In the genomic region with DNA sequence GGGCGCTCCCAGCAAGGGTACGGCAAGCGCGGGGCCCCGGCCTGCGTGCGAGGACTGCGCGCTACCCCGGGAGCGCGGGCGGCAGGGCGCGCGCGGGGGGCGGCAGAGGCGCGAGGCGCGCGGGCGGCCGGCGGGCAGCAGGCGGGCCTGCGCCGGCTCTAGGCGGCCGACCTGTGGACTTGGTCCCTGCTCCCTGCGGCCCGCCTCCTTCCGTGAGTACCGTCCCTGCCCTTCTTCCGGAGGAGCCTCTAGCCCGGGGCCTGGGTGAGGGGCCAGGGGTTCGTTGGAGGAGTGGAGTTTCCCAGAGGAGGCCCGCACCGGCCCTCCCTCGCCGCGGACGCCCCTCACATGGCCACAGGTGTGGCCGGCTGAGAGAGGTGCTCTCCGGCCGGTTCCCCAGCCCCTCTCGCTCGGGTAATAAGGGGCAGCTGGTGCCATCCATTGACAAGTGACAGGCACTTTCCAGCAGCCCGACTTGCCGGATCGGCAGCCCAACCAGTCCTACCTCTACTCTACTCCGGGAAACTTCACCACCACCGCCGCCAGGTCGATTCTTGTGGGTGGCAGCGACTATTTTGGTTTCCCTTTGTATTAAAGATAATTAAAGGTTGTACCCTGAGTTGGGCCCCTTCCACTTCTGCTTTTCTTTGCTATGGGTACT, we compare ENCODE assay signal across 8 mouse cellular contexts. TPM values are rescaled to one million over a fixed set of nuclear protein-coding genes. Genes with fewer than 3 reads are reported as not detected.
DNase-seq lines count a peak whose midpoint lies in the region; ATAC-seq and TF ChIP-seq lines count a peak whose summit lies in the region.

No protein-coding gene starts in this region.

- peak overlapping the region; percentile 42 for H3K4me2 ChIP-seq in hindbrain, embryonic 14.5 days (replicated peaks)

- no peaks in the 10 kb centered on the region for H3K9me3 ChIP-seq in hindbrain, embryonic 14.5 days (ENCODE audit: control insufficient read depth, low read length)

- peaks cover 32% of the 10 kb centered on the region for H3K36me3 ChIP-seq in hindbrain, embryonic 14.5 days (replicated peaks; ENCODE audit: control insufficient read depth, insufficient read depth)

- CTCF ChIA-PET in Patski (lab: Charles Lee): no interaction called here

- H3K9ac ChIP-seq in hindbrain, embryonic 14.5 days: peak overlapping the region; percentile 41

- ATAC-seq in Patski: peak; percentile 26
- ATAC-seq in frontal cortex, adult (ENCODE audit: low TSS enrichment): peak; percentile 15; the same call in 1 of the 2 replicates
- ATAC-seq in hindbrain, embryonic 14.5 days (ENCODE audit: low FRiP score): no peak

- no peaks in the 10 kb centered on the region for H3K4me1 ChIP-seq in hindbrain, embryonic 14.5 days (replicated peaks; ENCODE audit: control insufficient read depth, insufficient read depth, low read length)

- no peak for TF ChIP-seq CTCF in Patski (IDR thresholded peaks at IDR 0.05)

- WGBS in hindbrain, embryonic 14.5 days: under 1% methylated on average over 48 of the region's 57 CpGs

- peak overlapping the region; percentile 16 for H3K27ac ChIP-seq in hindbrain, embryonic 14.5 days

- no peaks in the 10 kb centered on the region for H3K27me3 ChIP-seq in Patski
- no peaks in the 10 kb centered on the region for H3K27me3 ChIP-seq in hindbrain, embryonic 14.5 days (ENCODE audit: control insufficient read depth, insufficient read depth, low read length)

- DNase-seq in Patski (ENCODE audit: low read depth, low spot score): no peak
- peak; percentile 57 to 72 for DNase-seq in cerebellum, adult 18-20 months
- no peak for DNase-seq in hindbrain, embryonic 14.5 days (ENCODE audit: low spot score)
- peak; percentile 35 to 43 for DNase-seq in left cerebral cortex, adult 18-20 months (ENCODE audit: low spot score in 2 of 2)
- peak; percentile 61 to 77 for DNase-seq in lung, postnatal 4 days
- DNase-seq in right cerebral cortex, postnatal 14 days: peak; percentile 41
- peak; percentile 43 for DNase-seq in urinary bladder, postnatal 14 days (ENCODE audit: low spot score)

- POLR2A ChIA-PET in Patski (lab: Charles Lee): interaction anchor here (1.0 to 1.4 kb wide), 4 partner anchors 15 to 88 kb away, joined by 3 to 5 read pairs (median 3); a partner anchor contains a TSS

- H3K4me3 ChIP-seq in hindbrain, embryonic 14.5 days (replicated peaks; ENCODE audit: low read length): peak overlapping the region; percentile 36

- in situ Hi-C loops in Patski (cut with MboI; ENCODE audit: low pct_unique_long_range_greater_than_20kb): no loop called here

RNA-seq across cellular contexts. Expression of a gene that starts 0.7 kb away (rescaled TPM):
- 69.8 TPM for polyA plus RNA-seq in Patski (2021)
- 48.7 and 54.0 TPM in 2 replicates for polyA plus RNA-seq in hindbrain, embryonic 14.5 days (2014; fragmentation: Nextera tagmentation; extraction: Ambion mirVana)
- total RNA-seq in left cerebral cortex, adult 18-20 months (2021): 10 to 100 TPM; 70.0 to 73.7 TPM

RNA-seq across cellular contexts. Expression of a gene that starts 9.6 kb away (rescaled TPM):
- 32.3 TPM for polyA plus RNA-seq in Patski (2021)
- 11.3 and 11.9 TPM in 2 replicates for polyA plus RNA-seq in hindbrain, embryonic 14.5 days (2014; fragmentation: Nextera tagmentation; extraction: Ambion mirVana)
- 10 to 100 TPM; 50.4 to 62.5 TPM for total RNA-seq in left cerebral cortex, adult 18-20 months (2021)

Comparison
In these comparisons a context has a peak if more than half of its experiments do, and no peak if none do; other contexts are left out.
1. DNase-seq: peak in cerebellum, adult 18-20 months (2 of 2), left cerebral cortex, adult 18-20 months (2 of 2), lung, postnatal 4 days (2 of 2), right cerebral cortex, postnatal 14 days (single experiment) and urinary bladder, postnatal 14 days (single experiment); none in Patski (single experiment) and hindbrain, embryonic 14.5 days (single experiment).